Mouse (Mus musculus) embryonic facial prominence, embryonic 14.5 days (tissue): ENCODE data around the gene Itga3. TPM values are rescaled to one million over a fixed set of nuclear protein-coding genes. Genes with fewer than 3 reads are reported as not detected.

Experiments used
- ATAC-seq: fragments of 200-750 bp; cut with Nextera tagmentation; 2 replicates; pipeline ENCODE4 v1.8.0; 2017; ENCODE audit warnings: low read depth, moderate number of reproducible peaks, moderate TSS enrichment
- DNase-seq: peaks from one replicate; pipeline ENCODE4 v3.0.0-alpha.2; 2015; ENCODE audit warnings: low spot score
- H3K27ac ChIP-seq: fragments of 300-500 bp; sonication (generic); replicated peaks from 2 replicates; pipeline ENCODE4 v1.5.1; 2014; ENCODE audit warnings: low read depth, mild to moderate bottlenecking, low read length, moderate library complexity
- H3K27me3 ChIP-seq: fragments of 300-500 bp; sonication (generic); replicated peaks from 2 replicates; pipeline ENCODE4 v1.6.1; 2014; ENCODE audit warnings: low read length; ENCODE audit not compliant: control insufficient read depth, insufficient read depth
- H3K36me3 ChIP-seq: fragments of 300-500 bp; sonication (generic); 2 replicates; pipeline ENCODE4 v1.6.1; 2014; ENCODE audit warnings: low read length, mixed read lengths; ENCODE audit not compliant: control insufficient read depth, insufficient read depth
- H3K4me1 ChIP-seq: fragments of 300-500 bp; sonication (generic); 2 replicates; pipeline ENCODE4 v1.6.1; 2014; ENCODE audit warnings: antibody characterized with exemption, low read length; ENCODE audit not compliant: control insufficient read depth, insufficient read depth
- H3K4me2 ChIP-seq: fragments of 300-500 bp; sonication (generic); 2 replicates; pipeline ENCODE4 v1.6.1; 2014; ENCODE audit warnings: low read depth, mild to moderate bottlenecking, low read length, moderate library complexity, mixed read lengths
- H3K4me3 ChIP-seq: fragments of 300-500 bp; sonication (generic); 2 replicates; pipeline ENCODE4 v1.5.1; 2014; ENCODE audit warnings: low read depth, mild to moderate bottlenecking, low read length
- H3K9ac ChIP-seq: fragments of 300-500 bp; sonication (generic); 2 replicates; pipeline ENCODE4 v1.6.1; 2014; ENCODE audit warnings: low read depth, mild to moderate bottlenecking, low read length, moderate library complexity, mixed read lengths
- H3K9me3 ChIP-seq: fragments of 300-500 bp; sonication (generic); 2 replicates; pipeline ENCODE4 v1.6.1; 2016; ENCODE audit warnings: low read length; ENCODE audit not compliant: control insufficient read depth
- WGBS: fragments of 180-500 bp; shearing (Covaris S2); extraction: QIAGEN DNeasy Blood & Tissue Kit; methylation state at CpG from one replicate; pipeline ENCODE4 v1.1.7; 2014; 5-methylcytosine and 5-hydroxymethylcytosine counted together
- polyA plus RNA-seq: library from polyadenylated mRNA; unstranded; fragments of >200 nt; fragmentation: Nextera tagmentation; extraction: Ambion mirVana; gene quantifications from 2 replicates; pipeline ENCODE4 v1.2.1, GENCODE M21; 2014

Gene Itga3
- polyA plus RNA-seq, 1 experiment from 2014 or later = 8.3 TPM

DNA sequence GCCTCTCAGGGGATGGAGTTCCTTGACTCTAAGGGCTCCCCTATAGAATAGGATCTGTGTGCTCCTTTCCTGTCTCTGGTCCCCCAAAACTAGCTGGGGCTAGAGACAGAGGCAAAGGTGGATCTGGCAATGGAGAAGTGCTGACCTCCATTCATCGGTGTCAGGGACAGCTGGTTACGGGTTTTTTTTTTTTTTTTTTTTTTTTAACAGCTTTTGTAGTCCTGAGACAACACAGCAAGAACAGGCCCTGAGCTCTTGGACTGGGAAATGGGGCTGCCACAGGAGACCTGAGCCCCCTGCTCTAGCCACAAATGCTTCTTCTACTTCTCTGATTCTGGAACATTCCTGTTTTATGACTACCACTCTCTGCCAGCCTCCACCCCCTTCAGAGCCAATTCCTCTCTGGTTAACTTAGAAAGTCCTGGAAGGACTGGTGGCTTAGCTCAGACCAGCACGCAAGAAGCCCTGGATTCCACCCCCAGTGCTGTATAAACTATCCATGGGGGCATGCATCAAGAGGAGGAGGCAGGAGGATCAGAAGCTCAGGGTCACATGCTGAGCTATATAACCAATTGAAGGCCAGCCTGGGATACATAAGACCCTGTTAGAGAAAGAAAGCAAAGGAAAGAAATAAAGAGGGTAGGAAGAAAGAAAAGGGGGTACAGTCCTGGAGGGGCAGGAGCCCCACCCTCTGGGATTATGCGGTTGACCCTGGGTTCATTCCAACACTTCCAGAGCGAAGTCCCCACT, 21.9 kb upstream of the Itga3 start:
- Histone ChIP-seq H3K9ac (no peak overlapping the region), H3K4me1 (peaks cover 16% of the 10 kb centered on the region), H3K36me3 (no peaks in the 10 kb centered on the region), H3K4me2 (no peak overlapping the region), H3K4me3 (no peak overlapping the region), H3K27me3 (no peaks in the 10 kb centered on the region), H3K27ac (no peak overlapping the region), H3K9me3 (no peaks in the 10 kb centered on the region)
- ATAC-seq (no peak), DNase-seq (no peak)
- 67% methylated on average over 5 of the region's 5 CpGs for WGBS

- H3K4me1 ChIP-seq = peaks cover 16% of the 10 kb centered on the region
- H3K4me2 ChIP-seq = no peak overlapping the region
- H3K27ac ChIP-seq = peak overlapping the region; percentile 40; the same call in 1 of the 2 replicates
These were observed 21.3 kb upstream of the Itga3 start for GRCm38 (mm10) chr11:95097889-95098288.

GRCm38 (mm10) chr11:95096608-95097373, 20.2 kb upstream of the Itga3 start:
- DNase-seq = peak; percentile 87

More at GRCm38 (mm10) chr11:95097889-95098288, 21.3 kb upstream of the Itga3 start:
- WGBS = 62% methylated on average over 6 of the region's 6 CpGs
- ATAC-seq = no peak
- no peak overlapping the region for H3K9ac ChIP-seq
- H3K27me3 ChIP-seq = no peaks in the 10 kb centered on the region
- DNase-seq = no peak
- H3K4me3 ChIP-seq = no peak overlapping the region
- H3K36me3 ChIP-seq = no peaks in the 10 kb centered on the region
- no peaks in the 10 kb centered on the region for H3K9me3 ChIP-seq

GRCm38 (mm10) chr11:95095596-95095995, 19.0 kb upstream of the Itga3 start:
- H3K27ac ChIP-seq = no peak overlapping the region; the same call in 1 of the 2 replicates
- no peak for ATAC-seq
- H3K9me3 ChIP-seq = no peaks in the 10 kb centered on the region

More at GRCm38 (mm10) chr11:95096608-95097373, 20.2 kb upstream of the Itga3 start:
- Histone ChIP-seq H3K9me3 (no peaks in the 10 kb centered on the region), H3K36me3 (no peaks in the 10 kb centered on the region), H3K4me3 (no peak overlapping the region), H3K9ac (no peak overlapping the region), H3K4me1 (peaks cover 16% of the 10 kb centered on the region), H3K4me2 (no peak overlapping the region), H3K27me3 (no peaks in the 10 kb centered on the region), H3K27ac (peak overlapping the region; percentile 40; the same call in 1 of the 2 replicates)
- peak; percentile 75 for ATAC-seq
- WGBS = 32% methylated on average over 4 of the region's 4 CpGs

DNA sequence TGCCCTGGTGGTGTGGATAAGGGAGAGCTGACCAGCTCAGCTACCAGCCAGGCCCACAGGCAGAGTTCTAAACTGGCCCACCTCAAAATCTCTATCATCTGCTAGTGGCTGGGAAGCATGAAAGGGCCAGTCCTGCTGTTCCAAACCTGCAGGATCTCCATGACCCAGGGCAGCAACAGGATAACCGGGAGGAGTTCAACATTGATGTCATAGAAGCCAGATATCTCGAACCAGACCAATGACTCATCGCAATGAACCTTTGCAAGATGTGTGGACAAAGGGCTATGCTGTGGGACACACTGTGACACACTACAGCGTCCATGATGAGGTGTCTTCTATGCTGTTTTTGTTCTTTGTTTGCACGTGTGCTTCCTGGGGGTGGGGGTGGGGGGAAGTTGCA, 16.5 kb upstream of the Itga3 start:
- H3K4me3 ChIP-seq = no peak overlapping the region
- DNase-seq (no peak), ATAC-seq (no peak)
- H3K9ac ChIP-seq = no peak overlapping the region
- no peak overlapping the region for H3K4me2 ChIP-seq
- peaks cover 16% of the 10 kb centered on the region for H3K4me1 ChIP-seq
- no peaks in the 10 kb centered on the region for H3K36me3 ChIP-seq
- WGBS = 77% methylated on average over 5 of the region's 5 CpGs
- H3K27ac ChIP-seq = no peak overlapping the region
- H3K27me3 ChIP-seq = no peaks in the 10 kb centered on the region
- no peaks in the 10 kb centered on the region for H3K9me3 ChIP-seq

More at GRCm38 (mm10) chr11:95095596-95095995, 19.0 kb upstream of the Itga3 start:
- H3K27me3 ChIP-seq = no peaks in the 10 kb centered on the region
- no peak overlapping the region for H3K9ac ChIP-seq
- H3K36me3 ChIP-seq = no peaks in the 10 kb centered on the region
- no peak for DNase-seq
- H3K4me1 ChIP-seq = peaks cover 16% of the 10 kb centered on the region
- H3K4me3 ChIP-seq = no peak overlapping the region
- WGBS = 74% methylated on average over 10 of the region's 10 CpGs
- no peak overlapping the region for H3K4me2 ChIP-seq

GRCm38 (mm10) chr11:95088857-95089779, 12.5 kb upstream of the Itga3 start:
- Histone ChIP-seq H3K9ac (no peak overlapping the region), H3K36me3 (no peaks in the 10 kb centered on the region), H3K4me1 (peaks cover 9% of the 10 kb centered on the region), H3K9me3 (no peaks in the 10 kb centered on the region), H3K4me2 (no peak overlapping the region), H3K27me3 (no peaks in the 10 kb centered on the region), H3K27ac (peak overlapping the region; percentile 21; the same call in 1 of the 2 replicates), H3K4me3 (no peak overlapping the region)
- WGBS = 69% methylated on average over 16 of the region's 16 CpGs
- ATAC-seq (no peak), DNase-seq (no peak)

DNA sequence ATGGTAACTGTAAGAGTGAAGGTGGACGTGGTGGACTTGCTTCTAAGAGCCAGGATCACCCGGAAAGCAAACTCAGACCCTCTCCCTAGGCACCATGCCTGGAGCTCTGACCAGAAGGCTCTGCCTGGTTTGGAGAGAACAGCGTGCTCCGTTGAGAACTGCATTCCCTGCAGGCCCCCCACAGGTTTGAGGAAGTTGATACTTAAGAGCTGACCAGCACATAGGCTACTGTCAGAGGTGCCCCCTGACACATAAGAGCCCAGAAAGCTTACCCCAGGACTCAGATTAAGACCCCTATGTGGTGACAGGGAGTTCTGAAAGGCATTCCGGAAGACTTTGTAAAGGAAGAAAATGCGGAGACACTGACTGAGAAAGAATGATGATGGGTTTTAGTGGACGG, 11.7 kb upstream of the Itga3 start:
- Histone ChIP-seq H3K4me3 (no peak overlapping the region), H3K27ac (peak overlapping the region; percentile 21; the same call in 1 of the 2 replicates), H3K9ac (no peak overlapping the region), H3K4me1 (peaks cover 9% of the 10 kb centered on the region), H3K36me3 (no peaks in the 10 kb centered on the region), H3K9me3 (no peaks in the 10 kb centered on the region), H3K4me2 (no peak overlapping the region), H3K27me3 (no peaks in the 10 kb centered on the region)
- ATAC-seq = no peak
- 50% methylated on average over 7 of the region's 7 CpGs for WGBS
- DNase-seq = no peak
